Mouse (Mus musculus) Muller cell, postnatal 12 days (primary cell): Measurements from ENCODE around the gene Fermt3.
"Not testable (repeated sequence)": the region's sequence is repeated elsewhere in the genome, so short reads cannot be mapped to it uniquely, and the experiment has no call there.

Experiments used
- DNase-seq: peaks from one replicate; pipeline ENCODE4 v3.0.0-alpha.2; 2015; ENCODE audit errors: inconsistent ontology term

Gene Fermt3

GRCm38 (mm10) chr19:6991166-6991565 is 28.1 kb downstream of the Fermt3 start:
- not testable (repeated sequence) for DNase-seq

- DNase-seq = no peak
Measured at GRCm38 (mm10) chr19:6990712-6991111, 28.6 kb downstream of the Fermt3 start.

- no peak for DNase-seq
Measured at GRCm38 (mm10) chr19:6989251-6989650, 30.0 kb downstream of the Fermt3 start.

- DNase-seq = no peak
Measured at GRCm38 (mm10) chr19:6987904-6988285, 31.4 kb downstream of the Fermt3 start.

GRCm38 (mm10) chr19:6987061-6987903 is 32.0 kb downstream of the Fermt3 start, which contains the start of gene Vegfb:
Vegfb (minus strand) TSS chr19:6987651.
- peak; percentile 74 for DNase-seq

GRCm38 (mm10) chr19:6985951-6986708 is 33.1 kb downstream of the Fermt3 start:
- DNase-seq = no peak

GRCm38 (mm10) chr19:6985300-6985699 is 34.0 kb downstream of the Fermt3 start:
- no peak for DNase-seq

- DNase-seq = peak; percentile 77
Measured at GRCm38 (mm10) chr19:6983621-6984020, 35.6 kb downstream of the Fermt3 start.

- no peak for DNase-seq
Measured at GRCm38 (mm10) chr19:6981465-6981864, 37.8 kb downstream of the Fermt3 start.

GRCm38 (mm10) chr19:6980381-6981093 is 38.7 kb downstream of the Fermt3 start, which contains the start of gene Fkbp2:
Fkbp2 (minus strand) TSS chr19:6980501.
- peak; percentile 98 for DNase-seq

GRCm38 (mm10) chr19:6979486-6980380 is 39.5 kb downstream of the Fermt3 start:
- peak; percentile 100 for DNase-seq

- peak; percentile 59 for DNase-seq
Measured at GRCm38 (mm10) chr19:6979001-6979479, 40.2 kb downstream of the Fermt3 start.

GRCm38 (mm10) chr19:6978639-6978974 is 40.7 kb downstream of the Fermt3 start:
- no peak for DNase-seq

- no peak for DNase-seq
Measured at GRCm38 (mm10) chr19:6977759-6978638, 41.3 kb downstream of the Fermt3 start.

- peak; percentile 77 for DNase-seq
Measured at GRCm38 (mm10) chr19:6975537-6976521, 43.4 kb downstream of the Fermt3 start, which contains the start of gene Plcb3. Plcb3 (minus strand) TSS chr19:6976470.

GRCm38 (mm10) chr19:6974211-6975205 is 44.8 kb downstream of the Fermt3 start, which contains the start of gene Ppp1r14b:
Ppp1r14b (plus strand) TSS chr19:6974968.
- peak; percentile 96 for DNase-seq

- DNase-seq = no peak
Measured at GRCm38 (mm10) chr19:6973581-6974190, 45.6 kb downstream of the Fermt3 start.
